8 mouse cellular contexts compared by ENCODE assay signal in genomic region chr10:98857395-98857794, GRCm38 (mm10). TPM values are rescaled to one million over a fixed set of nuclear protein-coding genes. Genes with fewer than 3 reads are reported as not detected.
A peak's percentile ranks its signal among the peaks of the same experiment; 100 is the strongest.
DNase-seq lines count a peak whose midpoint lies in the region; ATAC-seq and TF ChIP-seq lines count a peak whose summit lies in the region.
"Had no signal": no experiment of that assay in that cellular context is flagged by ENCODE, and none has a peak within 500 bp of the region (broad histone marks: within the 10 kb centered on the region; RNA-seq: fewer than 3 reads in every experiment).

No protein-coding gene starts in this region.

- no peaks in the 10 kb centered on the region for H3K36me3 ChIP-seq in heart, embryonic 12.5 days
- H3K36me3 ChIP-seq in intestine, embryonic 16.5 days (ENCODE audit: control insufficient read depth, insufficient read depth, low read length): no peaks in the 10 kb centered on the region

- no peak overlapping the region for H3K4me3 ChIP-seq in heart, embryonic 12.5 days
- no peak overlapping the region for H3K4me3 ChIP-seq in lung, adult 2 months (replicated peaks; ENCODE audit: extremely low read depth, low read depth, low read length)
- H3K4me3 ChIP-seq in intestine, embryonic 16.5 days (ENCODE audit: low read length): no peak overlapping the region
- H3K4me3 ChIP-seq: erythroblast, embryonic 14.5 days had no signal

- 19% methylated on average over 3 of the region's 3 CpGs for WGBS in heart, embryonic 12.5 days
- 12% methylated on average over 3 of the region's 3 CpGs for WGBS in lung, adult 2 months
- 55% methylated on average over 3 of the region's 3 CpGs for WGBS in intestine, embryonic 16.5 days

- H3K9ac ChIP-seq in heart, embryonic 12.5 days: no peak overlapping the region
- no peak overlapping the region for H3K9ac ChIP-seq in intestine, embryonic 16.5 days (ENCODE audit: low read depth, low read length)

- peaks cover 12% of the 10 kb centered on the region for H3K4me1 ChIP-seq in heart, embryonic 12.5 days (replicated peaks)
- H3K4me1 ChIP-seq in lung, adult 2 months (ENCODE audit: control insufficient read depth, insufficient read depth, low read length): peaks cover 7% of the 10 kb centered on the region; the same call in 1 of the 2 replicates
- H3K4me1 ChIP-seq in intestine, embryonic 16.5 days (ENCODE audit: control insufficient read depth, insufficient read depth, low read length): no peaks in the 10 kb centered on the region

- intact Hi-C loops in left cerebral cortex, postnatal 4 days (cut with DNase I): no loop called here

- peak; percentile 53; the same call in 1 of the 2 replicates for ATAC-seq in heart, embryonic 12.5 days (ENCODE audit: insufficient number of reproducible peaks, low FRiP score)
- ATAC-seq in intestine, embryonic 16.5 days: no peak

- no peaks in the 10 kb centered on the region for H3K9me3 ChIP-seq in heart, embryonic 12.5 days (replicated peaks)
- H3K9me3 ChIP-seq in intestine, embryonic 16.5 days (ENCODE audit: control insufficient read depth, low read length): no peaks in the 10 kb centered on the region

- DNase-seq in ZHBTc4 (ENCODE audit: low read depth, low spot score): peak; percentile 60
- DNase-seq in adrenal gland, postnatal 36 days: peak; percentile 46 to 67
- peak; percentile 30 for DNase-seq in lung, adult 2 months
- no peak for DNase-seq in neural tube, embryonic 10.5 days (ENCODE audit: extremely low spot score, low spot score)
- DNase-seq in left cerebral cortex, postnatal 4 days: no peak

- peak overlapping the region; percentile 34 for H3K27ac ChIP-seq in heart, embryonic 12.5 days (ENCODE audit: poor library complexity, severe bottlenecking)
- no peak overlapping the region for H3K27ac ChIP-seq in intestine, embryonic 16.5 days (ENCODE audit: low read length)

- TF ChIP-seq POLR2A in lung, adult 2 months (IDR thresholded peaks at IDR 0.05; ENCODE audit: borderline replicate concordance, extremely low read depth, low read depth, low read length): peak; percentile 36; the same call in 1 of the 2 replicates

- no peak overlapping the region for H3K4me2 ChIP-seq in heart, embryonic 12.5 days
- no peak overlapping the region for H3K4me2 ChIP-seq in intestine, embryonic 16.5 days (ENCODE audit: low read depth, low read length)

- no peak for TF ChIP-seq CTCF in lung, adult 2 months (IDR thresholded peaks at IDR 0.05; ENCODE audit: insufficient read depth, low read length)

- no peaks in the 10 kb centered on the region for H3K27me3 ChIP-seq in heart, embryonic 12.5 days (replicated peaks)
- no peaks in the 10 kb centered on the region for H3K27me3 ChIP-seq in intestine, embryonic 16.5 days (replicated peaks; ENCODE audit: control insufficient read depth, insufficient read depth, low read length)

RNA-seq across cellular contexts. Expression of gene Atp2b1, which starts 56.8 kb away (rescaled TPM):
- 10 to 100 TPM; 50.1 to 57.9 TPM for total RNA-seq in adrenal gland, postnatal 36 days (2021)
- 101 TPM in 2 replicates for polyA plus RNA-seq in heart, embryonic 12.5 days (2016; fragmentation: Nextera tagmentation; extraction: Ambion mirVana)
- polyA plus RNA-seq in lung, adult 2 months (2012; rRNA removed): 19.0 and 23.2 TPM in 2 replicates
- 149 and 151 TPM in 2 replicates for polyA plus RNA-seq in intestine, embryonic 16.5 days (2015; fragmentation: Nextera tagmentation; extraction: Ambion mirVana)
- total RNA-seq in left cerebral cortex, postnatal 4 days (2021): 100 to 1,000 TPM; 448 to 466 TPM

Comparison
In these comparisons a context has a peak if more than half of its experiments do, and no peak if none do; other contexts are left out.
1. DNase-seq: peak in ZHBTc4 (single experiment), adrenal gland, postnatal 36 days (2 of 2) and lung, adult 2 months (single experiment); none in neural tube, embryonic 10.5 days (single experiment) and left cerebral cortex, postnatal 4 days (single experiment).